Mouse (Mus musculus): ENCODE measurements around the gene Map3k20. TPM values are rescaled to one million over a fixed set of nuclear protein-coding genes. Genes with fewer than 3 reads are reported as not detected.

Map3k20 gene
- 7.4 and 8.2 TPM in 2 replicates for polyA plus RNA-seq (2016; fragmentation: Nextera tagmentation; extraction: Ambion mirVana)

DNA sequence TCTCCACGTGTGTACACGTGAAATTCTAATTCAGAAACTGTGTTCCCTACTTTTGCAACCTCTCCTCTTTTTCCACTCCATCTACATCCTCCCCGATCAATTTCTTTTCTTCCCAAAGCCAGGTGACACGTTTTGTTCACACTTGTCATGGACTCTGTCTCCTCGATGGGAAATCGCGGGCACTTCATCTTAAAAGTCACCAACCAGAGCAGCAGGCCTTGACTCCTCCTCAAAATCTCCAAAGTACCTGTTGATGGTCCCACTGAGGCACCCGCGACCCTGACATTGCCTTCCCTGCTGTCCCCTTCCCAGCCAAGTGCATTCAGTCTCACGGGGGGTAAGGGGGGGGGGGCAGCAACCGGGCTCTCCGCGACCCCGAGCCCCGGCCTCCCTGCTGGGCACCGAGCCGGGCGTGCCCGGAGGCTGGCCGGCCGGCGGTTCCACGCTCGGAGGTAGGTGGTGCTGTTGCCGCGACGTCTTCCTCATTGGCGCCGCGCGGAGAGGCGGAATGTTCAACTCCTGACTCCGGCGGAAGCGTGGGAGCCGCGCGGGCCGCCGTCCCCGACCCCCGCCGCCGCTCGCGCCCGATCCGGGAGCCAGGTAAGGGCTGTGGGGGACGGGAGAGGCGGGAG, at the start of gene Map3k20:
TSS of gene Map3k20 (plus strand) at position 382 of the 632 bp plus-strand sequence.
- DNase-seq (ENCODE audit: low spot score): peak; percentile 80
- Histone ChIP-seq H3K27ac (replicated peaks) (peak within 1 kb of the TSS; percentile 90), H3K4me1 (peaks cover 10% of the 10 kb centered on the region), H3K36me3 (no peaks in the 10 kb centered on the region), H3K4me3 (peak within 1 kb of the TSS; percentile 78), H3K9me3 (replicated peaks) (no peaks in the 10 kb centered on the region), H3K27me3 (ENCODE audit: low read depth, poor library complexity, severe bottlenecking) (peaks cover 18% of the 10 kb centered on the region)
- WGBS: 1% methylated on average over 48 of the region's 50 CpGs

- H3K27ac ChIP-seq (replicated peaks): no peak overlapping the region
- no peaks in the 10 kb centered on the region for H3K9me3 ChIP-seq (replicated peaks)
- peaks cover 5% of the 10 kb centered on the region; the same call in 1 of the 2 replicates for H3K27me3 ChIP-seq (ENCODE audit: low read depth, poor library complexity, severe bottlenecking)
- WGBS: 91% methylated on average over 2 of the region's 2 CpGs
- peaks cover 29% of the 10 kb centered on the region for H3K4me1 ChIP-seq
- no peak overlapping the region for H3K4me3 ChIP-seq
- DNase-seq (ENCODE audit: low spot score): no peak
- H3K36me3 ChIP-seq: no peaks in the 10 kb centered on the region
Observed at GRCm38 (mm10) chr2:72238421-72238820, 47.0 kb upstream of the Map3k20 start.

DNA sequence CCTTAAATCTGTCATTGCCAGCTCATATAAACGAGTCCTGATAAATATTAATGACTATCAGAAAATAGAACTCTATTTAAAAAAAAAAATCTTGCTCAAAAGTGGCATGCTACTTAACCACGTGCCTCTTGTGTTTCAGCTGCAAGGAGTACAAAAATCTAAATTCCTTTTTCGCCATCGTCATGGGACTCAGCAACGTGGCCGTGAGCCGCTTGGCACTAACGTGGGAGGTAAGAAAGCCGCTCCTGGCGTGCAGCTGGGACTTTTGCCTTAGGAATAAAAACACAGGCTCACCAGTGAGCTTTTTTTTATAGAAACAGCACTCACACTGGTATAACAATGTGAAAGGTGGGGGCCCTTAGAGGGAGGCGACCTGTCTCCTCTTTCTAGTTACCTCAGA, 46.5 kb upstream of the Map3k20 start:
- no peak overlapping the region for H3K27ac ChIP-seq (replicated peaks)
- H3K4me1 ChIP-seq: peaks cover 32% of the 10 kb centered on the region
- H3K27me3 ChIP-seq (ENCODE audit: low read depth, poor library complexity, severe bottlenecking): peaks cover 1% of the 10 kb centered on the region; the same call in 1 of the 2 replicates
- no peak for DNase-seq (ENCODE audit: low spot score)
- H3K36me3 ChIP-seq: no peaks in the 10 kb centered on the region
- no peaks in the 10 kb centered on the region for H3K9me3 ChIP-seq (replicated peaks)
- 86% methylated on average over 11 of the region's 11 CpGs for WGBS
- no peak overlapping the region for H3K4me3 ChIP-seq

GRCm38 (mm10) chr2:72239456-72239855, 46.0 kb upstream of the Map3k20 start:
- 90% methylated on average over 8 of the region's 8 CpGs for WGBS
- Histone ChIP-seq H3K4me3 (no peak overlapping the region), H3K36me3 (no peaks in the 10 kb centered on the region), H3K4me1 (peaks cover 32% of the 10 kb centered on the region), H3K27me3 (ENCODE audit: low read depth, poor library complexity, severe bottlenecking) (no peaks in the 10 kb centered on the region; the same call in 1 of the 2 replicates), H3K9me3 (replicated peaks) (no peaks in the 10 kb centered on the region), H3K27ac (replicated peaks) (no peak overlapping the region)
- no peak for DNase-seq (ENCODE audit: low spot score)

GRCm38 (mm10) chr2:72239993-72240392, 45.4 kb upstream of the Map3k20 start:
- Histone ChIP-seq H3K9me3 (replicated peaks) (no peaks in the 10 kb centered on the region), H3K4me1 (peaks cover 29% of the 10 kb centered on the region), H3K27me3 (ENCODE audit: low read depth, poor library complexity, severe bottlenecking) (no peaks in the 10 kb centered on the region; the same call in 1 of the 2 replicates), H3K4me3 (no peak overlapping the region), H3K36me3 (no peaks in the 10 kb centered on the region), H3K27ac (replicated peaks) (no peak overlapping the region)
- DNase-seq (ENCODE audit: low spot score): no peak
- 76% methylated on average over 7 of the region's 7 CpGs for WGBS

- no peak for DNase-seq (ENCODE audit: low spot score)
- H3K4me1 ChIP-seq: peaks cover 23% of the 10 kb centered on the region
- no peaks in the 10 kb centered on the region for H3K36me3 ChIP-seq
- 84% methylated on average over 7 of the region's 7 CpGs for WGBS
- H3K27ac ChIP-seq (replicated peaks): no peak overlapping the region
- H3K27me3 ChIP-seq (ENCODE audit: low read depth, poor library complexity, severe bottlenecking): no peaks in the 10 kb centered on the region; the same call in 1 of the 2 replicates
- no peak overlapping the region for H3K4me3 ChIP-seq
- H3K9me3 ChIP-seq (replicated peaks): no peaks in the 10 kb centered on the region
Observed at GRCm38 (mm10) chr2:72240691-72241090, 44.7 kb upstream of the Map3k20 start.

- 56% methylated on average over 14 of the region's 14 CpGs for WGBS
- no peak for DNase-seq (ENCODE audit: low spot score)
- Histone ChIP-seq H3K36me3 (no peaks in the 10 kb centered on the region), H3K4me3 (0 out of 2 replicates have a peak overlapping the region, but pooled peaks have one; percentile 26), H3K4me1 (peaks cover 22% of the 10 kb centered on the region), H3K9me3 (replicated peaks) (no peaks in the 10 kb centered on the region), H3K27ac (replicated peaks) (no peak overlapping the region), H3K27me3 (ENCODE audit: low read depth, poor library complexity, severe bottlenecking) (no peaks in the 10 kb centered on the region; the same call in 1 of the 2 replicates)
Observed at GRCm38 (mm10) chr2:72241714-72242472, 43.5 kb upstream of the Map3k20 start.

GRCm38 (mm10) chr2:72242910-72243675, 42.3 kb upstream of the Map3k20 start:
- no peaks in the 10 kb centered on the region; the same call in 1 of the 2 replicates for H3K27me3 ChIP-seq (ENCODE audit: low read depth, poor library complexity, severe bottlenecking)
- no peaks in the 10 kb centered on the region for H3K36me3 ChIP-seq
- no peaks in the 10 kb centered on the region for H3K9me3 ChIP-seq (replicated peaks)
- peaks cover 22% of the 10 kb centered on the region for H3K4me1 ChIP-seq
- 50% methylated on average over 12 of the region's 12 CpGs for WGBS
- no peak overlapping the region for H3K4me3 ChIP-seq
- DNase-seq (ENCODE audit: low spot score): no peak
- H3K27ac ChIP-seq (replicated peaks): no peak overlapping the region; the same call in 1 of the 2 replicates

- 91% methylated on average over 4 of the region's 4 CpGs for WGBS
- Histone ChIP-seq H3K9me3 (replicated peaks) (no peaks in the 10 kb centered on the region), H3K27me3 (ENCODE audit: low read depth, poor library complexity, severe bottlenecking) (no peaks in the 10 kb centered on the region; the same call in 1 of the 2 replicates), H3K4me3 (no peak overlapping the region), H3K36me3 (no peaks in the 10 kb centered on the region), H3K4me1 (peaks cover 22% of the 10 kb centered on the region), H3K27ac (replicated peaks) (no peak overlapping the region)
- DNase-seq (ENCODE audit: low spot score): no peak
Observed at GRCm38 (mm10) chr2:72245631-72246030, 39.8 kb upstream of the Map3k20 start.

DNA sequence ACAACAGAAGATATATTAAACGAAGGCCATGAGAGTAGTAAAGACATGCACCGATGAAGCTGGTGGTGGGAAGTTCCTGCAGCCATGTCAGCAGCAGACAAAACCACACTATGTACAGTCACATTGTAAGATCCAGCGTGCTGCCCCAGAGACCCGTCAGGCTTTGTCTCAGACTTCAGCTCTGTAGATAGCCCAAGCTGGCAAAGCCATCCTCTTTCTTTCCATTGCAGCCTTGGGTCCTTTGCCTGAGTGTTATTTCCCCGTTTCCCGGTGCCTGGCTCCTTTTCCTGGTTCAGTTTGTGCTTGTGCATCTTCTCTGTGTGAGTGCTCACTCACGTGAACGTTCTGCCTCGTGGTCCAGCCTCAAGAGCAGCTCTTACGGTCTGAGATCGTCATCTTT, 39.1 kb upstream of the Map3k20 start:
- Histone ChIP-seq H3K27me3 (ENCODE audit: low read depth, poor library complexity, severe bottlenecking) (no peaks in the 10 kb centered on the region), H3K4me3 (no peak overlapping the region), H3K27ac (replicated peaks) (no peak overlapping the region), H3K36me3 (no peaks in the 10 kb centered on the region), H3K9me3 (replicated peaks) (no peaks in the 10 kb centered on the region), H3K4me1 (peaks cover 22% of the 10 kb centered on the region)
- 87% methylated on average over 11 of the region's 11 CpGs for WGBS
- no peak for DNase-seq (ENCODE audit: low spot score)

GRCm38 (mm10) chr2:72247819-72248218, 37.6 kb upstream of the Map3k20 start:
- no peaks in the 10 kb centered on the region for H3K36me3 ChIP-seq
- WGBS: 92% methylated on average over 6 of the region's 6 CpGs
- DNase-seq (ENCODE audit: low spot score): no peak
- no peaks in the 10 kb centered on the region for H3K27me3 ChIP-seq (ENCODE audit: low read depth, poor library complexity, severe bottlenecking)
- H3K4me3 ChIP-seq: no peak overlapping the region
- no peaks in the 10 kb centered on the region for H3K9me3 ChIP-seq (replicated peaks)
- H3K27ac ChIP-seq (replicated peaks): no peak overlapping the region
- H3K4me1 ChIP-seq: peaks cover 13% of the 10 kb centered on the region
